Mouse (Mus musculus): ENCODE measurements at regions not wholly inside any gene's neighbourhood (a gene's known extent, or its start where the extent isn't known, plus 50 kb on each side); places are given as distances from the start of the nearest gene placed in this dataset.

GRCm38 (mm10) chr4:105702036-105702435 lies 87.6 kb upstream of the Gm12728 start:
- TF ChIP-seq POLR2A (IDR thresholded peaks at IDR 0.05; ENCODE audit: insufficient read depth, low read length) (no peak), CTCF (IDR thresholded peaks at IDR 0.05; ENCODE audit: low read depth, low read length) (no peak)

All from ES-Bruce4 (cell line).